Mouse (Mus musculus): Measurements from ENCODE around the gene Leng9.
A peak's percentile ranks its signal among the peaks of the same experiment; 100 is the strongest.

Leng9 gene

GRCm38 (mm10) chr7:4124856-4125255, 25.3 kb downstream of the Leng9 start:
- no peak for DNase-seq (ENCODE audit: low spot score in 2 of 2)

DNA sequence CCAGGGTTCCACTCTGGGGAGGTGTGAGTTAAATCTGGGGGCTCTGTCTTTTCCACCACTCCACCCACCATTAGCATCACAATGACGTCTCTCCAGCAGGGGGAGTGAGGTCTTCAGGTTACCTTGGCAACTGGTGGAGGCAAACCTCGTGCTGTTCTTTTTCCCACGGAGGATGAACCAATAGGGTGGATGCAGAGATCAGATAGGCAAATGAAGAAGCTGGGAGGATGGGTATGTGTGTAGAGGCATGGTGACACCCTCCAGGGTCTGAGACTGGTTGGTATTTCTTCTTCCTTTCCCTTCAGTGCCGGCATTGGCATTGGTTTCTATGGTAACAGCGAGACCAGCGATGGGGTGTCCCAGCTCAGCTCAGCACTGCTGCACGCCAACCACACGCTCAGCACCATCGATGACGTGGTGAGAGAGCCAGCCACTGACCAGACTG, 25.8 kb downstream of the Leng9 start:
- peak; percentile 86 to 92 for DNase-seq (ENCODE audit: low spot score in 2 of 2)

DNA sequence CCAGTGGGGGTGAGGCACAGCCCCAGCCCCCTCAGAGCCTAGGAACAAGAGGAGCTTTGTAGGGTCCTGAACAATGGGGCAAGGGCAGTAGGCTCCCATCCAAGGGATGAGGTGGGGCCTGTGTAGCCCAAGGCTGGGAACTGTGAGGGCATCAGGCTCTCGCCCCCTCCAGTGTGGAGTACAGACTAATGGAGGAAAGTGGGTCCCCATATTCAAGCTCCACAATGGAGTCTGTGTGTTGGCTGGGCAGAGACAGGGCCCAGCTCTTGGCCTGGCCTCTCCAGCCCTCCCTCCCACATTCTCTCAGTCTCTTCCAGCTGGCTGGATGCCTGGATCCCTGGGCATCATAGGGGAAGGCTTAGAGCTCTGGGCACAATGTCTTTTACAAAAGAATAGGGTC, 26.4 kb downstream of the Leng9 start:
- peak; percentile 79 to 88 for DNase-seq (ENCODE audit: low spot score in 2 of 2)

GRCm38 (mm10) chr7:4122783-4123182, 27.4 kb downstream of the Leng9 start:
- DNase-seq (ENCODE audit: low spot score in 2 of 2), result peak; percentile 21 to 26

GRCm38 (mm10) chr7:4122076-4122768, 28.0 kb downstream of the Leng9 start:
- DNase-seq (ENCODE audit: low spot score in 2 of 2), result peak in 1 of 2 experiments; percentile 15

- DNase-seq (ENCODE audit: low spot score in 2 of 2), result no peak
Measured at GRCm38 (mm10) chr7:4119976-4120921, 29.9 kb downstream of the Leng9 start.

DNA sequence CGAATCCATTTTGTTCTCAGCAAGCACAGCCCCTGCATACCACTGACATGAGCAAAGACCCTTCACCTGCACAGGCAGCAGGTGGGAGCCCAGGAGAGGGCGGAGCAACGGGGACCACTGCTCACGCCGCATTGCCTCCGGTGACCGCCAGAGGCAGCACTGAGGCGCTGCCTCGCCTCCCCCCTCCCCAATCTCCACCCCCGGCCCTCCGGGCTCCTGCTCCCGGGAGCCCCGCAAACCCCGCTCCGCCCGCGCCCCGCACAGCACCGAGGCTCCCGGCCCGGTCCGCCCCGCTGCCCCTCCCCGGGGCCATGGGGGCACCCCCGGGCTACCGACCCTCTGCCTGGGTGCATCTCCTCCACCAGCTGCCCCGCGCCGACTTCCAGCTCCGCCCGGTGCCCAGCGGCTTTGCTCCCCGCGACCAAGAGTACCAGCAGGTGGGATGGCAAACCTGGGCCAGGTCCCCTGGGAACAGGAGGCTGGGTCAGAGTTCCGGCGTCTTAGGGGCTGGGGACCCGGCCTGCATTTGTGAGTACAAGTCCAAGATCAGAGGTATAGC, 30.8 kb downstream of the Leng9 start, which contains the start of gene Ttyh1:
Gene Ttyh1, plus strand, starts transcription at position 65 of the 559 bp plus-strand sequence.
- DNase-seq (ENCODE audit: low spot score in 2 of 2), result peak in 1 of 2 experiments; percentile 75

DNA sequence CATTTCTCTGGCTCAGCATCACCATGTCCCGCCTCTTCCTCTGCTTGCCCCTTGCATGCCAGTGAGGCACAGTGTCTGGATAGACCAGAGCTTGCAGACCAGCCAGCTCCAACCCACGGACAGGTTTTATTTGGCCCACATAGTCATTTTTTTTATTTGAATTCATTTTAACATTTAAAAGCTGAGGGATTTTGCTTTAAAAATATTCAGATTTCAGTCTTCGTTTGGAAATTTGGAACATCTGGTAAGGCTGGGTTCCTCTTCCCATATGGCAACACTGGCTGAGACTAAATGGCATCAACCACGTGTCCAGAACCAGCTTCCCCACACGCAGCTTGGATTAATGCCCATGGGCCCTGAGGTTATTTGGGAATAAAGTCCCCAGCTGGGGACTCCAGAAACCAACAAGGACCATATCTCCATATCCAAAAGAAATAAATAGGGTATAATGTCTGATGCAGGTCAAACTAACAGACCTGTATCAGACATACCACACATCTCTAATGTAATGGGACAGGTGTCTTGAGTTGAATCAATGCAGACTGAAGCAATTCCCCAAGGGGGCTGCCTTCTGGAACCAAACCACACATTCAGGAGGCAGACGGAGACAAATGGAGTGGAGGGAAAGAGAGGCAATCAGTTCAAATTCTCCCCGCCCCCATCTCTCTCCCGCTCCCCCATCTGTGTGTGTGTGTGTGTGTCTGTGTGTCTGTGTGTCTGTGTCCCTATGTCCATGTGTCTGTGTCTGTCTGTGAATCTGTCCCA, 32.9 kb downstream of the Leng9 start:
- no peak for DNase-seq (ENCODE audit: low spot score in 2 of 2)

GRCm38 (mm10) chr7:4111766-4112165, 38.4 kb downstream of the Leng9 start:
- DNase-seq (ENCODE audit: low spot score in 2 of 2), result no peak

DNA sequence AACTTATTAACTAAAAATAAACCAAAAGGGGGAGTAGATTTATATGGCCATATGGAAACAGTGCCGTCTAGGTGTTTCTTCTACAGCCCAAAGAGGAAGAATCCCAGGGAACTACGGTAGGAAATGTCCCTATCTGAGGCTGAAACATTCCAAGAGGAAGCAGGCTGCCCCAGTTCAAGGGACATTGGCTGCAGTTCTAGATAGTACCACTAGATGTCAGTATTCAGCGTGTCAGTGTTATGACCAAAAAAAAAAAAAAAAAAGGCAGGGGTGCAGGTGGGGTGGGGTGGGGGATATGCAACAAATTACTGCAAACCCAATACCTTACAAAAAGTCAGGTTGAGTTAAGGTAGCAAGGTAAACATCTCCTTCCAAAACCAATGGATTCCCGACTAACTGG, 46.8 kb downstream of the Leng9 start:
- DNase-seq (ENCODE audit: low spot score in 2 of 2), result no peak

GRCm38 (mm10) chr7:4101144-4101543, 49.0 kb downstream of the Leng9 start:
- DNase-seq (ENCODE audit: low spot score in 2 of 2), result no peak

DNA sequence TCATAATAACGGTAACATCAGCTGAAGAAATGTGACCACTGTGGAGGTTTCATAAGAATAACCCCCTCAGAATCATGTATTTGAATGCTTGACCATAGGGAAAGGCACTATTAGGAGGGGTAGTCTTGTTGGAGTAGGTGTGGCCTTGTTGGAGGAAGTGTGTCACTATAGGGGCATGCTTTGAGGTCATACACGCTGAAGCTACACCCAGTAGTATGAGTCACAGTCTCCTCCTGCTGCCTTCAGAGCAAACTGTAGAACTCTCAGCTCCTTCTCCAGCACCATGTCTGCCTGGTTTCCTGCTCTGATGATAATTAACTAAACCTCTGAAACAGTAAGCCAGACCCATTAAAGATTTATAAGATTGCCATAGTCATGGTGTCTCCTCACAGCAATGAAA, 51.3 kb downstream of the Leng9 start:
- DNase-seq (ENCODE audit: low spot score in 2 of 2), result no peak

- DNase-seq (ENCODE audit: low spot score in 2 of 2), result no peak
Measured at GRCm38 (mm10) chr7:4098301-4098700, 51.9 kb downstream of the Leng9 start.
